ENCODE assay signal across 25 mouse cellular contexts in genomic region chr5:65967091-65967490, GRCm38 (mm10). TPM values are rescaled to one million over a fixed set of nuclear protein-coding genes. Genes with fewer than 3 reads are reported as not detected.
"Had no signal": no experiment of that assay in that cellular context is flagged by ENCODE, and none has a peak within 500 bp of the region (broad histone marks: within the 10 kb centered on the region; RNA-seq: fewer than 3 reads in every experiment).

No protein-coding gene starts in this region.

- H3K27ac ChIP-seq: layer of hippocampus, adult 2 months; limb, embryonic 10.5 days; limb, embryonic 13.5 days; liver, embryonic 13.5 days; stomach, embryonic 15.5 days had no signal

- H3K9ac ChIP-seq: limb, embryonic 13.5 days; liver, embryonic 13.5 days; stomach, embryonic 15.5 days had no signal

- H3K4me1 ChIP-seq: limb, embryonic 13.5 days; liver, embryonic 13.5 days; stomach, embryonic 15.5 days had no signal

- H3K27me3 ChIP-seq: limb, embryonic 13.5 days; liver, embryonic 13.5 days; stomach, embryonic 15.5 days had no signal

- H3K4me3 ChIP-seq: layer of hippocampus, adult 2 months; limb, embryonic 10.5 days; limb, embryonic 13.5 days; liver, embryonic 13.5 days; stomach, embryonic 15.5 days had no signal

- H3K36me3 ChIP-seq: limb, embryonic 10.5 days; limb, embryonic 13.5 days; liver, embryonic 13.5 days; stomach, embryonic 15.5 days had no signal

- DNase-seq: kidney, postnatal 25 days; layer of hippocampus, adult 9-11 months; liver, embryonic 13.5 days; lung, adult 2 months; lung, postnatal 14 days; lung, postnatal 4 days; midbrain, embryonic 14.5 days; retina, postnatal 1 day; right cerebral cortex, postnatal 25 days; spleen, adult 18-20 months; thymus, postnatal 25 days had no signal

- H3K9me3 ChIP-seq: limb, embryonic 10.5 days; limb, embryonic 13.5 days; liver, embryonic 13.5 days; stomach, embryonic 15.5 days had no signal

RNA-seq across cellular contexts. Expression of gene Chrna9, which starts 32.4 kb away (rescaled TPM):
- total RNA-seq: layer of hippocampus, adult 2 months; layer of hippocampus, postnatal 25 days; left cerebral cortex, adult 18-20 months; left cerebral cortex, postnatal 25 days; liver, adult 2 months; megakaryocyte progenitor cell, adult 5-6 weeks; megakaryocyte-erythroid progenitor cell, adult 5-6 weeks; midbrain, postnatal 0 days had no signal
- polyA plus RNA-seq: liver, adult 2 months; liver, embryonic 13.5 days; midbrain, embryonic 11.5 days; midbrain, embryonic 14.5 days; midbrain, postnatal 0 days; neural tube, embryonic 14.5 days; stomach, embryonic 15.5 days had no signal

RNA-seq across cellular contexts. Expression of gene 9130230L23Rik, which starts 37.0 kb away (rescaled TPM):
- total RNA-seq: layer of hippocampus, adult 2 months; layer of hippocampus, postnatal 25 days; left cerebral cortex, adult 18-20 months; left cerebral cortex, postnatal 25 days; megakaryocyte progenitor cell, adult 5-6 weeks; megakaryocyte-erythroid progenitor cell, adult 5-6 weeks; midbrain, postnatal 0 days had no signal
- polyA plus RNA-seq: limb, embryonic 13.5 days; liver, adult 2 months; liver, embryonic 13.5 days; midbrain, embryonic 11.5 days; midbrain, embryonic 14.5 days; midbrain, postnatal 0 days; neural tube, embryonic 11.5 days; neural tube, embryonic 14.5 days had no signal
